Mouse (Mus musculus): ENCODE measurements around the gene Cdkn2c. TPM values are rescaled to one million over a fixed set of nuclear protein-coding genes. Genes with fewer than 3 reads are reported as not detected.

Gene Cdkn2c
- polyA plus RNA-seq, 2 experiments = 13.6 to 15.1 TPM

DNA sequence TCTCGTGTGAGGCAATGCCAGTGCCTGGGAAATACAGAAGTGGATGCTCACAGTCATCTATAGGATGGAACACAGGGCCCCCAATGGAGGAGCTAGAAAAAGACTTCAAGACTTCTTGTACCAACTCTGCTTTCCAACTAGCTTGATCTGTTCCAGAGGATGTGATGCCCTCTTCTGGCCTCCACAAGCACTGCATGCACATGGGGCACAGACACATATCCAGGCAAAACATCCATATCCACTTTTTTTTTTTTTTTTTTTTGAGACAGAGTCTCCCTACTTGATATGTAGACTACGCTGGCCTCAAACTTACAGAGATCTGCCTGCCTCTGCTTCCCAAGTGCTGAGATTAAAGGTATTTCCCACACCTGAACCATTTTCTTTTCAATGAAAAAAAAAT lies 32.0 kb downstream of the Cdkn2c start:
- TF ChIP-seq CTCF (IDR thresholded peaks at IDR 0.05; ENCODE audit: low read depth) (peak; percentile 69), EP300 (IDR thresholded peaks at IDR 0.05; ENCODE audit: low read depth) (no peak)
- DNase-seq (ENCODE audit: low read depth in 3 of 3, low spot score in 3 of 3) (no peak), ATAC-seq (ENCODE audit: insufficient read depth) (no peak)
- Histone ChIP-seq H3K9me3 (ENCODE audit: control insufficient read depth, low read length) (no peaks in the 10 kb centered on the region), H3K4me2 (ENCODE audit: low read depth) (no peak overlapping the region), H3K9ac (replicated peaks) (no peak overlapping the region), H3K27me3 (ENCODE audit: control insufficient read depth, insufficient read depth, low read length) (no peaks in the 10 kb centered on the region), H3K4me1 (replicated peaks; ENCODE audit: control insufficient read depth in 2 of 2, insufficient read depth in 2 of 2, low read length in 1 of 2) (no peaks in the 10 kb centered on the region), H3K4me3 (ENCODE audit: insufficient read depth in 1 of 2, low read depth in 2 of 2, low read length in 2 of 2) (no peak overlapping the region), H3K36me3 (replicated peaks; ENCODE audit: control insufficient read depth, insufficient read depth, low read depth) (no peaks in the 10 kb centered on the region), H3K27ac (no peak overlapping the region)
- 73% methylated on average over 2 of the region's 2 CpGs for WGBS (ENCODE audit: insufficient replicate concordance)

DNA sequence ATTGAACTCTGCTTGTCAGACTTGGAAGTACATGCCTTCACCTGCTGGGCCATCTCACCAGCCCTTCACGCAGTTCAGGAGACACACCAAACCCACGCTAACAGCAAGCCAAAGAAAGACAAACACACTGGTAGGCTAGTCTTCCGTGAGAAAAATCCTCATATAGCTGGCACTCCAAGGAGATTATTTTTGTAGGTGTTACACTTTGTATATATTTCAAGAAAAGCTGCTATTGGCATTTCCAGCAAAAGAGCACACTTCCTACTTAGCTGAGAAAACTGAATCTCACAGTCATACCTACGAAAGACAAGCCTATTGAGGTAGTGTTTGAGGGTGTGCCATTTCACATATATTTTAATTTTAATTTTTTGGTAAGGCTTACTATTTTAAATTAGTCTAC lies 36.0 kb downstream of the Cdkn2c start:
- Histone ChIP-seq H3K4me2 (ENCODE audit: low read depth) (no peak overlapping the region), H3K27ac (no peak overlapping the region), H3K4me3 (ENCODE audit: insufficient read depth in 1 of 2, low read depth in 2 of 2, low read length in 2 of 2) (no peak overlapping the region), H3K36me3 (replicated peaks; ENCODE audit: control insufficient read depth, insufficient read depth, low read depth) (no peaks in the 10 kb centered on the region), H3K27me3 (ENCODE audit: control insufficient read depth, insufficient read depth, low read length) (no peaks in the 10 kb centered on the region), H3K9ac (replicated peaks) (no peak overlapping the region), H3K9me3 (ENCODE audit: control insufficient read depth, low read length) (no peaks in the 10 kb centered on the region), H3K4me1 (replicated peaks; ENCODE audit: control insufficient read depth in 2 of 2, insufficient read depth in 2 of 2, low read length in 1 of 2) (no peaks in the 10 kb centered on the region)
- TF ChIP-seq CTCF (IDR thresholded peaks at IDR 0.05; ENCODE audit: low read depth) = no peak
- no peak for TF ChIP-seq EP300 (IDR thresholded peaks at IDR 0.05; ENCODE audit: low read depth)
- 70% methylated on average over 4 of the region's 4 CpGs for WGBS (ENCODE audit: insufficient replicate concordance)
- no peak for DNase-seq (ENCODE audit: low read depth in 3 of 3, low spot score in 3 of 3)
- ATAC-seq (ENCODE audit: insufficient read depth) = no peak

DNA sequence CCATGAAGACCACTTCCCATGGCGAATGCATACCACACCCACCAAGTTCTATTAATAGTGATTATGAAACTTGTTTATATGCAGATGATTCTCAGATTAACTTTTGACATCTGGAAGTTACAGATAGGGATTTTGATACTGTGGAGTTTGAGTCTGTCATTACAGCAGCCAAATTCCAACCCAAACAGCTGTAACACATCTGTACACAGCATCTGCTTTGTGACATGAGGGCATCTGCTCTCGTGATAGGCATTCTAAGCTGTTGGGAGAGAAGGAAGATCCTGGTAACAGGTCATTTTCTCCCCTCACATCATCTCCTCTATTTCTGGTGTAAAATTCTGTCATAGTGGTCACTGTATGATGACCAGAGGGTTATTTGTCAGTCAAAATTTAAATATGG lies 36.8 kb downstream of the Cdkn2c start:
- Histone ChIP-seq H3K4me3 (ENCODE audit: insufficient read depth in 1 of 2, low read depth in 2 of 2, low read length in 2 of 2) (no peak overlapping the region), H3K4me2 (ENCODE audit: low read depth) (no peak overlapping the region), H3K27ac (no peak overlapping the region), H3K4me1 (replicated peaks; ENCODE audit: control insufficient read depth in 2 of 2, insufficient read depth in 2 of 2, low read length in 1 of 2) (no peaks in the 10 kb centered on the region), H3K36me3 (replicated peaks; ENCODE audit: control insufficient read depth, insufficient read depth, low read depth) (no peaks in the 10 kb centered on the region), H3K27me3 (ENCODE audit: control insufficient read depth, insufficient read depth, low read length) (no peaks in the 10 kb centered on the region), H3K9me3 (ENCODE audit: control insufficient read depth, low read length) (no peaks in the 10 kb centered on the region), H3K9ac (replicated peaks) (no peak overlapping the region)
- ATAC-seq (ENCODE audit: insufficient read depth) (no peak), DNase-seq (ENCODE audit: low read depth in 3 of 3, low spot score in 3 of 3) (no peak)
- WGBS (ENCODE audit: insufficient replicate concordance) = 27% methylated on average over 2 of the region's 2 CpGs
- no peak for TF ChIP-seq CTCF (IDR thresholded peaks at IDR 0.05; ENCODE audit: low read depth)
- TF ChIP-seq EP300 (IDR thresholded peaks at IDR 0.05; ENCODE audit: low read depth) = no peak

DNA sequence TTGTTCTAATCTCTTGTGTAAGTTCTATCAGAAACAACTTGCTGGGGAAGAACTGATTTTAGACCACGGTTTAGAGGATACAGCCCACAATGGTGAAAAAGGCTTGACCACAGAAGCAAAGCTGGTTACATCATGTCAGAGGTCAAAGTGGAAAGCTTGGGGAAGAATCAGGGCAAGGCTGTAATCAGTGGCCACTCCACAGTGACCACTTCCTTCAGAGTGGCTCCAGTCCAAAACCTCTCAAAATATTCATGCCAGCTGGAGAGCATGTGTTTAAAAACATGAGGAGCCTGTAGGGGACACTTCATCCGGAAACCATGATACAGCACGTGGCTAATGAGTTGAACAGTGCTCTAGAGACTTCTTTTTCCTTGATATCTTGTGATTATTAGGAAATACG lies 54.4 kb downstream of the Cdkn2c start:
- DNase-seq (ENCODE audit: low read depth in 3 of 3, low spot score in 3 of 3) (no peak), ATAC-seq (ENCODE audit: insufficient read depth) (no peak)
- H3K36me3 ChIP-seq (replicated peaks; ENCODE audit: control insufficient read depth, insufficient read depth, low read depth) = no peaks in the 10 kb centered on the region

More for the DNA sequence above, 54.4 kb downstream of the Cdkn2c start:
- TF ChIP-seq CTCF (IDR thresholded peaks at IDR 0.05; ENCODE audit: low read depth) (no peak), EP300 (IDR thresholded peaks at IDR 0.05; ENCODE audit: low read depth) (no peak)
- Histone ChIP-seq H3K4me3 (ENCODE audit: insufficient read depth in 1 of 2, low read depth in 2 of 2, low read length in 2 of 2) (no peak overlapping the region), H3K9ac (replicated peaks) (no peak overlapping the region), H3K4me1 (replicated peaks; ENCODE audit: control insufficient read depth in 2 of 2, insufficient read depth in 2 of 2, low read length in 1 of 2) (no peaks in the 10 kb centered on the region), H3K27ac (no peak overlapping the region), H3K27me3 (ENCODE audit: control insufficient read depth, insufficient read depth, low read length) (no peaks in the 10 kb centered on the region), H3K4me2 (ENCODE audit: low read depth) (no peak overlapping the region), H3K9me3 (ENCODE audit: control insufficient read depth, low read length) (no peaks in the 10 kb centered on the region)
- 35% methylated on average over 4 of the region's 4 CpGs for WGBS (ENCODE audit: insufficient replicate concordance)

Other genes with a start within 250 kb of the Cdkn2c start
- gene Rnf11, start 182.5 kb downstream of the Cdkn2c start, polyA plus RNA-seq (2012; rRNA removed) = 13.6 and 22.2 TPM in 2 replicates
- gene Rnf11, start 182.5 kb downstream of the Cdkn2c start, polyA plus RNA-seq (2014; fragmentation: Nextera tagmentation; extraction: Ambion mirVana) = 39.1 and 40.7 TPM in 2 replicates
- not detected in 2 replicates for gene 4930522H14Rik, start 135.9 kb downstream of the Cdkn2c start, polyA plus RNA-seq (2012; rRNA removed)
- not detected in 2 replicates for gene 4930522H14Rik, start 135.9 kb downstream of the Cdkn2c start, polyA plus RNA-seq (2014; fragmentation: Nextera tagmentation; extraction: Ambion mirVana)
- 4.1 and 7.3 TPM in 2 replicates for gene Faf1, start 9.4 kb upstream of the Cdkn2c start, polyA plus RNA-seq (2012; rRNA removed)
- 16.6 and 19.2 TPM in 2 replicates for gene Faf1, start 9.4 kb upstream of the Cdkn2c start, polyA plus RNA-seq (2014; fragmentation: Nextera tagmentation; extraction: Ambion mirVana)